Mouse (Mus musculus) spleen, adult 2 months (tissue): ENCODE results near the gene Ssc4d.

ENCODE experiments used
- CTCF ChIP-seq: fragments of 200-500 bp; IDR thresholded peaks from 2 replicates; pipeline ENCODE4 v1.5.1; 2011; ENCODE audit warnings: mild to moderate bottlenecking, inconsistent platforms; ENCODE audit not compliant: insufficient read depth, insufficient read length, insufficient replicate concordance; ENCODE audit errors: extremely low read depth
- POLR2A ChIP-seq: fragments of 200-500 bp; IDR thresholded peaks from 2 replicates; pipeline ENCODE4 v1.6.1; 2011; ENCODE audit warnings: low read depth, low read length, inconsistent platforms

DNA sequence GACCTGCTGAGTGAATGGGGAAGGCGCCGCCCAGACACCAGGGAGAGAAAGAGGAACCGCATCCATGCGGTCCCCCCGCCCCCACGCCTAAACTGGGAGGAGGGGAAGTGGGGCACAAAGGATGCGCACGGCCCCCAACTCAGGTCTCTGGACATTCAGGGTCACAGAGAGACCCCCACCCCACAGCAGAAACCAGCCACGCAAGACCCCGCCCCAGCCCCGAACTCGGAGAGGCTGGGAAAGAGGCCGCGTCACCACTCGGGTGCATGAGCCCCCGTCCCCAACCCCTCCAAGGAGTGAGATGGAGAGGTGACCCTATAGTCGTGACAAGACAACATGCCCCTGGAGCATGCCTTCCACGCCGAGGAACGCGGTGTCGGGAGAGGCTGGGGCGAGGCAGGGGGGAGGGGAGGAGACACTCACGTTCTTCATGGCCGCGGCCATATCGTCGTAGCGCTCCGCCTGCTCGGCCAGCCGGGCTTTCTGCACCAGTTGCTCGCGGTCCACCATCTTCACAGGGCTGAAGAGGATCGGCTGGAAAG, 40.4 kb downstream of the Ssc4d start:
- TF ChIP-seq CTCF = no peak
- TF ChIP-seq POLR2A = no peak
